Mouse (Mus musculus): ENCODE measurements around the gene Flywch2. TPM values are rescaled to one million over a fixed set of nuclear protein-coding genes. Genes with fewer than 3 reads are reported as not detected.

Flywch2 gene
- polyA plus RNA-seq, 1 experiment from 2014 or later = 18.1 TPM

- ATAC-seq (ENCODE audit: insufficient read depth, low FRiP score, low read depth) = no peak
- WGBS = 37% methylated on average over 2 of the region's 2 CpGs
- no peak overlapping the region for H3K27ac ChIP-seq
- peak overlapping the region; percentile 68 for H3K4me2 ChIP-seq
- H3K36me3 ChIP-seq = no peaks in the 10 kb centered on the region
- no peaks in the 10 kb centered on the region for H3K9me3 ChIP-seq
- peak overlapping the region; percentile 77 for H3K4me3 ChIP-seq (replicated peaks)
- no peaks in the 10 kb centered on the region for H3K4me1 ChIP-seq
- H3K27me3 ChIP-seq (replicated peaks) = no peaks in the 10 kb centered on the region
- 0 out of 2 replicates have a peak overlapping the region, but pooled peaks have one; percentile 80 for H3K9ac ChIP-seq
Observed at GRCm38 (mm10) chr17:23770493-23770892, 15.4 kb downstream of the Flywch2 start.

GRCm38 (mm10) chr17:23762976-23763375, 22.9 kb downstream of the Flywch2 start:
- H3K4me2 ChIP-seq = no peak overlapping the region

GRCm38 (mm10) chr17:23761155-23761554, 24.7 kb downstream of the Flywch2 start:
- no peak overlapping the region for H3K4me2 ChIP-seq
- H3K9ac ChIP-seq = no peak overlapping the region
- H3K9me3 ChIP-seq = no peaks in the 10 kb centered on the region
- H3K4me1 ChIP-seq = no peaks in the 10 kb centered on the region
- no peak for ATAC-seq (ENCODE audit: insufficient read depth, low FRiP score, low read depth)
- 92% methylated on average over 3 of the region's 3 CpGs for WGBS
- H3K36me3 ChIP-seq = peaks cover 22% of the 10 kb centered on the region
- H3K27ac ChIP-seq = no peak overlapping the region
- H3K4me3 ChIP-seq (replicated peaks) = no peak overlapping the region
- H3K27me3 ChIP-seq (replicated peaks) = no peaks in the 10 kb centered on the region

More at GRCm38 (mm10) chr17:23762976-23763375, 22.9 kb downstream of the Flywch2 start:
- no peaks in the 10 kb centered on the region for H3K4me1 ChIP-seq
- 0 out of 2 replicates have a peak, but pooled peaks have one; percentile 31 for ATAC-seq (ENCODE audit: insufficient read depth, low FRiP score, low read depth)
- H3K9ac ChIP-seq = no peak overlapping the region
- H3K9me3 ChIP-seq = no peaks in the 10 kb centered on the region
- WGBS = 88% methylated on average over 11 of the region's 11 CpGs
- H3K4me3 ChIP-seq (replicated peaks) = no peak overlapping the region
- peaks cover 18% of the 10 kb centered on the region for H3K36me3 ChIP-seq
- H3K27ac ChIP-seq = no peak overlapping the region
- no peaks in the 10 kb centered on the region for H3K27me3 ChIP-seq (replicated peaks)

- Histone ChIP-seq H3K27ac (no peak overlapping the region), H3K9me3 (no peaks in the 10 kb centered on the region), H3K9ac (no peak overlapping the region), H3K4me1 (no peaks in the 10 kb centered on the region), H3K4me3 (replicated peaks) (no peak overlapping the region), H3K4me2 (no peak overlapping the region), H3K27me3 (replicated peaks) (no peaks in the 10 kb centered on the region), H3K36me3 (peaks cover 31% of the 10 kb centered on the region)
- no peak for ATAC-seq (ENCODE audit: insufficient read depth, low FRiP score, low read depth)
- 94% methylated on average over 9 of the region's 9 CpGs for WGBS
Observed at GRCm38 (mm10) chr17:23760231-23760630, 25.6 kb downstream of the Flywch2 start.

- Histone ChIP-seq H3K27me3 (replicated peaks) (no peaks in the 10 kb centered on the region), H3K9ac (no peak overlapping the region), H3K4me1 (no peaks in the 10 kb centered on the region), H3K36me3 (peaks cover 33% of the 10 kb centered on the region), H3K4me2 (no peak overlapping the region), H3K9me3 (no peaks in the 10 kb centered on the region), H3K4me3 (replicated peaks) (no peak overlapping the region), H3K27ac (no peak overlapping the region)
- 83% methylated on average over 8 of the region's 8 CpGs for WGBS
- no peak for ATAC-seq (ENCODE audit: insufficient read depth, low FRiP score, low read depth)
Observed at GRCm38 (mm10) chr17:23758801-23759200, 27.1 kb downstream of the Flywch2 start.

- no peaks in the 10 kb centered on the region for H3K9me3 ChIP-seq
- no peak overlapping the region for H3K9ac ChIP-seq
- H3K27me3 ChIP-seq (replicated peaks) = no peaks in the 10 kb centered on the region
- peaks cover 45% of the 10 kb centered on the region for H3K36me3 ChIP-seq
- 91% methylated on average over 9 of the region's 9 CpGs for WGBS
- no peak overlapping the region for H3K27ac ChIP-seq
- H3K4me2 ChIP-seq = no peak overlapping the region
- no peak for ATAC-seq (ENCODE audit: insufficient read depth, low FRiP score, low read depth)
- H3K4me3 ChIP-seq (replicated peaks) = no peak overlapping the region
- H3K4me1 ChIP-seq = no peaks in the 10 kb centered on the region
Observed at GRCm38 (mm10) chr17:23757581-23757980, 28.3 kb downstream of the Flywch2 start.

GRCm38 (mm10) chr17:23755689-23756088, 30.2 kb downstream of the Flywch2 start:
- H3K27ac ChIP-seq = no peak overlapping the region
- no peak overlapping the region for H3K4me3 ChIP-seq (replicated peaks)
- H3K9me3 ChIP-seq = no peaks in the 10 kb centered on the region
- no peak overlapping the region for H3K4me2 ChIP-seq
- H3K27me3 ChIP-seq (replicated peaks) = no peaks in the 10 kb centered on the region
- 73% methylated on average over 13 of the region's 13 CpGs for WGBS
- peaks cover 54% of the 10 kb centered on the region for H3K36me3 ChIP-seq
- no peak overlapping the region for H3K9ac ChIP-seq
- no peak for ATAC-seq (ENCODE audit: insufficient read depth, low FRiP score, low read depth)
- no peaks in the 10 kb centered on the region for H3K4me1 ChIP-seq

- H3K36me3 ChIP-seq = peaks cover 23% of the 10 kb centered on the region
- H3K4me2 ChIP-seq = peak overlapping the region; percentile 43
- H3K27ac ChIP-seq = no peak overlapping the region; the same call in 1 of the 2 replicates
- H3K4me1 ChIP-seq = peaks cover 24% of the 10 kb centered on the region
- no peak overlapping the region for H3K9ac ChIP-seq
- ATAC-seq (ENCODE audit: insufficient read depth, low FRiP score, low read depth) = no peak
- no peaks in the 10 kb centered on the region for H3K9me3 ChIP-seq
- H3K27me3 ChIP-seq (replicated peaks) = peaks cover 24% of the 10 kb centered on the region
- peak overlapping the region; percentile 25 for H3K4me3 ChIP-seq (replicated peaks)
- 81% methylated on average over 11 of the region's 11 CpGs for WGBS
Observed at GRCm38 (mm10) chr17:23749400-23750191, 36.3 kb downstream of the Flywch2 start.

- Histone ChIP-seq H3K9ac (no peak overlapping the region), H3K27me3 (replicated peaks) (peaks cover 31% of the 10 kb centered on the region), H3K4me3 (replicated peaks) (peak overlapping the region; percentile 25), H3K36me3 (peaks cover 21% of the 10 kb centered on the region), H3K4me2 (peak overlapping the region; percentile 43), H3K4me1 (peaks cover 26% of the 10 kb centered on the region), H3K27ac (no peak overlapping the region; the same call in 1 of the 2 replicates), H3K9me3 (no peaks in the 10 kb centered on the region)
- WGBS = 37% methylated on average over 10 of the region's 10 CpGs
- ATAC-seq (ENCODE audit: insufficient read depth, low FRiP score, low read depth) = 0 out of 2 replicates have a peak, but pooled peaks have one; percentile 21
Observed at GRCm38 (mm10) chr17:23748631-23749391, 37.1 kb downstream of the Flywch2 start.

- Histone ChIP-seq H3K4me2 (no peak overlapping the region), H3K36me3 (peaks cover 13% of the 10 kb centered on the region), H3K9me3 (no peaks in the 10 kb centered on the region), H3K27me3 (replicated peaks) (peaks cover 39% of the 10 kb centered on the region), H3K27ac (no peak overlapping the region), H3K4me1 (peaks cover 26% of the 10 kb centered on the region), H3K4me3 (replicated peaks) (no peak overlapping the region), H3K9ac (no peak overlapping the region)
- 30% methylated on average over 6 of the region's 6 CpGs for WGBS
- ATAC-seq (ENCODE audit: insufficient read depth, low FRiP score, low read depth) = no peak
Observed at GRCm38 (mm10) chr17:23748026-23748425, 37.9 kb downstream of the Flywch2 start.

GRCm38 (mm10) chr17:23747471-23747870, 38.4 kb downstream of the Flywch2 start:
- H3K4me3 ChIP-seq (replicated peaks) = no peak overlapping the region
- no peak overlapping the region for H3K9ac ChIP-seq
- H3K27ac ChIP-seq = no peak overlapping the region
- no peak overlapping the region for H3K4me2 ChIP-seq
- WGBS = 78% methylated on average over 3 of the region's 3 CpGs
- H3K27me3 ChIP-seq (replicated peaks) = peaks cover 44% of the 10 kb centered on the region
- H3K9me3 ChIP-seq = no peaks in the 10 kb centered on the region
- H3K4me1 ChIP-seq = peaks cover 28% of the 10 kb centered on the region
- no peak for ATAC-seq (ENCODE audit: insufficient read depth, low FRiP score, low read depth)
- peaks cover 8% of the 10 kb centered on the region for H3K36me3 ChIP-seq

GRCm38 (mm10) chr17:23746767-23747166, 39.1 kb downstream of the Flywch2 start:
- H3K9ac ChIP-seq = no peak overlapping the region
- H3K4me2 ChIP-seq = no peak overlapping the region
- H3K36me3 ChIP-seq = peaks cover 2% of the 10 kb centered on the region; the same call in 1 of the 2 replicates
- no peaks in the 10 kb centered on the region for H3K9me3 ChIP-seq
- no peak overlapping the region for H3K27ac ChIP-seq
- WGBS = 81% methylated on average over 3 of the region's 3 CpGs
- no peak for ATAC-seq (ENCODE audit: insufficient read depth, low FRiP score, low read depth)
- no peak overlapping the region for H3K4me3 ChIP-seq (replicated peaks)
- peaks cover 51% of the 10 kb centered on the region for H3K27me3 ChIP-seq (replicated peaks)
- H3K4me1 ChIP-seq = peaks cover 31% of the 10 kb centered on the region
